Mouse (Mus musculus) myocyte (in vitro differentiated cells): ENCODE measurements at regions not wholly inside any gene's neighbourhood (a gene's known extent, or its start where the extent isn't known, plus 50 kb on each side); places are given as distances from the start of the nearest gene placed in this dataset.

Experiments
- POLR2A ChIP-seq: IDR thresholded peaks from one replicate; pipeline ENCODE4 v1.6.1; 2011; ENCODE audit warnings: low read depth, mild to moderate bottlenecking, control low read depth, moderate library complexity; ENCODE audit not compliant: insufficient read length
- POLR2AphosphoS2 ChIP-seq: IDR thresholded peaks from one replicate; pipeline ENCODE4 v1.6.1; 2011; ENCODE audit warnings: low read depth, control low read depth; ENCODE audit not compliant: insufficient read length
- TCF3 ChIP-seq: IDR thresholded peaks from one replicate; pipeline ENCODE4 v1.6.1; 2011; ENCODE audit warnings: low read depth, control low read depth; ENCODE audit not compliant: insufficient read length

- no peak for TF ChIP-seq POLR2A
- no peak for TF ChIP-seq POLR2AphosphoS2
- TF ChIP-seq TCF3, result no peak
Observed at GRCm38 (mm10) chr9:23567081-23567480, 344.2 kb downstream of the Bmper start.
